8 mouse cellular contexts compared by ENCODE assay signal in genomic region chr8:125255006-125255685, GRCm38 (mm10).
A peak's percentile ranks its signal among the peaks of the same experiment; 100 is the strongest.
DNase-seq lines count a peak whose midpoint lies in the region; ATAC-seq lines count a peak whose summit lies in the region.

No protein-coding gene starts in this region.

- H3K36me3 ChIP-seq in neural tube, embryonic 11.5 days (ENCODE audit: control insufficient read depth, insufficient read depth, low read length): no peaks in the 10 kb centered on the region
- H3K36me3 ChIP-seq in heart, embryonic 16.5 days (ENCODE audit: control insufficient read depth, insufficient read depth): no peaks in the 10 kb centered on the region
- no peaks in the 10 kb centered on the region for H3K36me3 ChIP-seq in limb, embryonic 12.5 days

- H3K9me3 ChIP-seq in neural tube, embryonic 11.5 days (ENCODE audit: control insufficient read depth, low read length): no peaks in the 10 kb centered on the region
- H3K9me3 ChIP-seq in heart, embryonic 16.5 days (replicated peaks; ENCODE audit: control insufficient read depth, low read length): no peaks in the 10 kb centered on the region
- no peaks in the 10 kb centered on the region for H3K9me3 ChIP-seq in limb, embryonic 12.5 days

- H3K27me3 ChIP-seq in neural tube, embryonic 11.5 days (ENCODE audit: control insufficient read depth, insufficient read depth, low read length): no peaks in the 10 kb centered on the region
- no peaks in the 10 kb centered on the region for H3K27me3 ChIP-seq in heart, embryonic 16.5 days (ENCODE audit: control insufficient read depth, insufficient read depth, low read length)
- no peaks in the 10 kb centered on the region for H3K27me3 ChIP-seq in limb, embryonic 12.5 days

- DNase-seq in neural tube, embryonic 11.5 days (ENCODE audit: low spot score): peak; percentile 37
- no peak for DNase-seq in neural tube, embryonic 10.5 days (ENCODE audit: extremely low spot score, low spot score)
- DNase-seq in cerebellum, postnatal 36 days: peak; percentile 59 to 71
- DNase-seq in right cerebral cortex, postnatal 4 days: peak; percentile 35
- DNase-seq in thymus, postnatal 0 days (ENCODE audit: low spot score): no peak
- no peak for DNase-seq in urinary bladder, postnatal 10 days (ENCODE audit: low spot score)

- H3K9ac ChIP-seq in neural tube, embryonic 11.5 days (ENCODE audit: low read length): peak overlapping the region; percentile 61
- peak overlapping the region; percentile 63; the same call in 1 of the 2 replicates for H3K9ac ChIP-seq in heart, embryonic 16.5 days (ENCODE audit: low read length)
- no peak overlapping the region for H3K9ac ChIP-seq in limb, embryonic 12.5 days (replicated peaks)

- peaks cover 14% of the 10 kb centered on the region for H3K4me1 ChIP-seq in neural tube, embryonic 11.5 days (ENCODE audit: control insufficient read depth, insufficient read depth, low read length)
- H3K4me1 ChIP-seq in heart, embryonic 16.5 days (ENCODE audit: control insufficient read depth, insufficient read depth, low read length): peaks cover 28% of the 10 kb centered on the region
- H3K4me1 ChIP-seq in limb, embryonic 12.5 days (replicated peaks): peaks cover 25% of the 10 kb centered on the region

- no peak for ATAC-seq in neural tube, embryonic 11.5 days (ENCODE audit: insufficient read depth, low FRiP score, low TSS enrichment)
- ATAC-seq in heart, embryonic 16.5 days (replicated peaks; ENCODE audit: extremely low read depth, insufficient read depth, low FRiP score): no peak
- ATAC-seq in limb, embryonic 12.5 days (ENCODE audit: insufficient number of reproducible peaks, insufficient read depth, low FRiP score, low TSS enrichment, low read depth): no peak; the same call in 1 of the 2 replicates

- H3K27ac ChIP-seq in neural tube, embryonic 11.5 days (ENCODE audit: low read depth, low read length): no peak overlapping the region
- peak overlapping the region; percentile 83 for H3K27ac ChIP-seq in heart, embryonic 16.5 days (ENCODE audit: low read length)
- H3K27ac ChIP-seq in limb, embryonic 12.5 days: peak overlapping the region; percentile 91; the same call in 1 of the 2 replicates

- H3K4me3 ChIP-seq in neural tube, embryonic 11.5 days (ENCODE audit: low read depth, low read length): no peak overlapping the region
- peak overlapping the region; percentile 47; the same call in 1 of the 2 replicates for H3K4me3 ChIP-seq in heart, embryonic 16.5 days (ENCODE audit: low read length)
- no peak overlapping the region for H3K4me3 ChIP-seq in limb, embryonic 12.5 days (replicated peaks)

- peak overlapping the region; percentile 64 for H3K4me2 ChIP-seq in neural tube, embryonic 11.5 days (ENCODE audit: low read depth)
- H3K4me2 ChIP-seq in heart, embryonic 16.5 days (ENCODE audit: low read depth, low read length): peak overlapping the region; percentile 67
- peak overlapping the region; percentile 62; the same call in 1 of the 2 replicates for H3K4me2 ChIP-seq in limb, embryonic 12.5 days

- 67% methylated on average over 11 of the region's 11 CpGs for WGBS in neural tube, embryonic 11.5 days
- whole genome bisulfite sequencing in heart, embryonic 16.5 days: 68% methylated on average over 11 of the region's 11 CpGs
- WGBS in limb, embryonic 12.5 days: 71% methylated on average over 11 of the region's 11 CpGs

Comparison
In these comparisons a context has a peak if more than half of its experiments do, and no peak if none do; other contexts are left out.
1. DNase-seq: peak in neural tube, embryonic 11.5 days (single experiment), cerebellum, postnatal 36 days (2 of 2) and right cerebral cortex, postnatal 4 days (single experiment); none in neural tube, embryonic 10.5 days (single experiment), thymus, postnatal 0 days (single experiment) and urinary bladder, postnatal 10 days (single experiment).
2. Peak in every context shown above with its lines, with median percentiles within 50 percentile points of each other: H3K4me2 ChIP-seq.